Mouse (Mus musculus) megakaryocyte, embryonic 14.5 days (primary cell): Measurements from ENCODE around the gene Znrf1.

Experiments used
- FLI1 ChIP-seq: IDR thresholded peaks from 2 replicates; pipeline ENCODE4 v1.6.1; 2012; ENCODE audit warnings: low read length, inconsistent platforms, mixed read lengths
- GATA1 ChIP-seq: IDR thresholded peaks from 3 replicates; pipeline ENCODE4 v1.6.1; 2012; ENCODE audit warnings: mixed read lengths, low read length, inconsistent platforms, borderline replicate concordance

DNA sequence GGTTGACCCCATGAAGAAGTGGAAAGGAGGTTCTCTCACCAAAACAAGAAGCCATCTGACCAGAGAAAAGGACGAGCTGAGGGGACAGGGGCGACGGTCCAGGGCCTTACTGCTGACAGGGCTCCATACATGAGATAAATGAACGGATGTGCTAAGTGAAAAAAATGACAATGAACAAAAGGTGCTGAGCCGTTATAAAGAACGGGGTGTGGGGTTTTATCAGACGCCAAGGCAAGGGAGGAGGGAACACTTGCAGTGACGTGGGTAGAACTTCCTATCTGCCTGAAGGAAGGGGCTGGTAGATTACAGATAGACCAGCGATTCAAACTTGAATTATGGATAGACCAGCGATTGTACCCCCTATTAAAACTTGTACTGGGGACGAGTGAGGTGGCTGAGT, 26.6 kb upstream of the Znrf1 start:
- TF ChIP-seq GATA1: no peak
- no peak for TF ChIP-seq FLI1
